7 mouse cellular contexts compared by ENCODE assay signal in the genomic region with DNA sequence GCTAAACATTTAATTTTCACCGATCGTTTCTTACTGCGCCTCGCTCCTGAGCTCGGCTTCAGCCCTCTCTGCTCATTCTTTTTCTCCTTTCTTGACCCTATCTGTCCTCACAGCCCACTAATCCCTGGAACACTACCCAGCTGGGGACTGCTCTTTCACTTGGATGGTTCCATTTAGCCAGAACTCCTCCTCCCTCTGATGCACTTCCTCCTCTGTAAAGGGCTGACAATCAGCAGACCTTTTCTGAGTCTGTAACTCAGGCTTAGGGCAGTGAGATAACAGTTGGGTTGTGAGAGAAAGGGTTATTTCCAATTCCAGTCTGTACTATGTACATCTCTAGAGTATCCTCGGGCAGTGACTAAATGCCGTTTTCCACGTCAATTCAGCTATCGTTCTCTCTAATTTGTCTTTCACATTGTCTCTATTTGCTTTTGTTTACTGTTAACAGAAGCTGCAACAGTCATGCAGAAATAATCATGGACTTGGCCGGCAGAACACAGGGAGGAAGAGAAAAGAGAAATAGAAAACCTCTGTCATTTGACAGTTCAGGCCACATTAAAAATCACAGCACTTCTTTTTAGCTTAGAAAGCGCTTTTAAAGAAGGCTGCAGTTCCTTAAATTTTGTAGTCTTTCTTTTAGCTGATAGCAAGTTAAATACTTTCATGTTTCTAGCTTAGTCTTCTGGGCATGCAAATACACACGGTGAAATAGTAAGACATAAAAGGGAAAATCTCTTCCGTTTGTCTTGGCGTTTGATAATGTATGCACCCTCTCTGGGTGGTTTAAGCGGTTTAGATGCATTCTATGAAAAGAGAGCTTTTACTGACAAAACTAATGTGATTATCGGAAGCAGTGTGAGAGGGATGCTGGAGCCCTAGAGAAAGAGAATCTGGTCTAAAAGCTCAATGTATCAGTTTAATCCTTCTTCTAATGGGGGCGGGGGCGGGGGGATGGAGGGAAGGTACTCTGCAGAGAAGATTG.
A peak's percentile ranks its signal among the peaks of the same experiment; 100 is the strongest.
DNase-seq lines count a peak whose midpoint lies in the region; ATAC-seq and TF ChIP-seq lines count a peak whose summit lies in the region.

No protein-coding gene starts in this region.

- peaks cover 16% of the 10 kb centered on the region; the same call in 1 of the 2 replicates for H3K27me3 ChIP-seq in forebrain, embryonic 12.5 days
- H3K27me3 ChIP-seq in hindbrain, embryonic 16.5 days (replicated peaks; ENCODE audit: control insufficient read depth, insufficient read depth, low read length) = no peaks in the 10 kb centered on the region
- no peaks in the 10 kb centered on the region for H3K27me3 ChIP-seq in stomach, embryonic 14.5 days (ENCODE audit: control insufficient read depth, insufficient read depth, low read length)

- H3K27ac ChIP-seq in bone marrow macrophage, adult 2 months (ENCODE audit: insufficient read depth, low read depth, low read length) = peak overlapping the region; percentile 88
- H3K27ac ChIP-seq in forebrain, embryonic 12.5 days = peak overlapping the region; percentile 47
- peak overlapping the region; percentile 69 for H3K27ac ChIP-seq in hindbrain, embryonic 16.5 days (ENCODE audit: low read depth, low read length)
- peak overlapping the region; percentile 36; the same call in 1 of the 2 replicates for H3K27ac ChIP-seq in stomach, embryonic 14.5 days (ENCODE audit: low read length)

- peak overlapping the region; percentile 45 for H3K4me2 ChIP-seq in forebrain, embryonic 12.5 days
- H3K4me2 ChIP-seq in hindbrain, embryonic 16.5 days (ENCODE audit: low read length) = peak overlapping the region; percentile 51
- no peak overlapping the region for H3K4me2 ChIP-seq in stomach, embryonic 14.5 days (replicated peaks; ENCODE audit: low read depth, low read length)

- no peak overlapping the region for H3K4me3 ChIP-seq in bone marrow macrophage, adult 2 months (ENCODE audit: insufficient read depth, low read length)
- H3K4me3 ChIP-seq in forebrain, embryonic 12.5 days (replicated peaks) = peak overlapping the region; percentile 3; the same call in 1 of the 2 replicates
- H3K4me3 ChIP-seq in hindbrain, embryonic 16.5 days (ENCODE audit: low read length) = peak overlapping the region; percentile 23
- H3K4me3 ChIP-seq in stomach, embryonic 14.5 days (ENCODE audit: low read depth, low read length) = no peak overlapping the region

- no peak for DNase-seq in kidney, postnatal 36 days

- ATAC-seq in cerebellum, adult (ENCODE audit: insufficient number of reproducible peaks, low FRiP score, low TSS enrichment) = peak; percentile 96
- peak; percentile 94 for ATAC-seq in forebrain, embryonic 12.5 days (ENCODE audit: low FRiP score)
- peak; percentile 97 for ATAC-seq in hindbrain, embryonic 16.5 days
- peak; percentile 69; the same call in 1 of the 2 replicates for ATAC-seq in stomach, embryonic 14.5 days (ENCODE audit: insufficient number of reproducible peaks, insufficient read depth, low FRiP score, low read depth)
- ATAC-seq in granulocyte monocyte progenitor cell, adult 5-6 weeks (replicated peaks; ENCODE audit: poor library complexity, severe bottlenecking) = no peak

- WGBS in forebrain, embryonic 12.5 days = 4% methylated on average over 18 of the region's 18 CpGs
- WGBS in hindbrain, embryonic 16.5 days = 17% methylated on average over 18 of the region's 18 CpGs
- WGBS in stomach, embryonic 14.5 days = 38% methylated on average over 18 of the region's 18 CpGs

- no peaks in the 10 kb centered on the region for H3K9me3 ChIP-seq in forebrain, embryonic 12.5 days
- H3K9me3 ChIP-seq in hindbrain, embryonic 16.5 days (ENCODE audit: control insufficient read depth, low read length) = no peaks in the 10 kb centered on the region
- no peaks in the 10 kb centered on the region for H3K9me3 ChIP-seq in stomach, embryonic 14.5 days (ENCODE audit: control insufficient read depth, low read depth, low read length)

- no peaks in the 10 kb centered on the region for H3K36me3 ChIP-seq in forebrain, embryonic 12.5 days (replicated peaks)
- no peaks in the 10 kb centered on the region for H3K36me3 ChIP-seq in hindbrain, embryonic 16.5 days (ENCODE audit: control insufficient read depth, insufficient read depth, low read length)
- H3K36me3 ChIP-seq in stomach, embryonic 14.5 days (ENCODE audit: control insufficient read depth, insufficient read depth, low read length) = no peaks in the 10 kb centered on the region

- peaks cover 18% of the 10 kb centered on the region for H3K4me1 ChIP-seq in bone marrow macrophage, adult 2 months (ENCODE audit: control insufficient read depth, insufficient read depth, low read length)
- H3K4me1 ChIP-seq in forebrain, embryonic 12.5 days = peaks cover 20% of the 10 kb centered on the region; the same call in 1 of the 2 replicates
- H3K4me1 ChIP-seq in hindbrain, embryonic 16.5 days (ENCODE audit: control insufficient read depth, insufficient read depth, low read depth, low read length) = peaks cover 5% of the 10 kb centered on the region
- H3K4me1 ChIP-seq in stomach, embryonic 14.5 days (ENCODE audit: control insufficient read depth, insufficient read depth, low read length) = no peaks in the 10 kb centered on the region

- no peak for TF ChIP-seq POLR2A in bone marrow macrophage, adult 2 months (IDR thresholded peaks at IDR 0.05; ENCODE audit: borderline replicate concordance, low read depth, low read length)

- peak overlapping the region; percentile 7; the same call in 1 of the 2 replicates for H3K9ac ChIP-seq in forebrain, embryonic 12.5 days
- H3K9ac ChIP-seq in hindbrain, embryonic 16.5 days (ENCODE audit: low read depth, low read length) = peak overlapping the region; percentile 44
- no peak overlapping the region for H3K9ac ChIP-seq in stomach, embryonic 14.5 days (replicated peaks; ENCODE audit: low read depth, low read length)

- no peak for TF ChIP-seq CTCF in bone marrow macrophage, adult 2 months (IDR thresholded peaks at IDR 0.05; ENCODE audit: low read depth, low read length)

Comparison
In these comparisons a context has a peak if more than half of its experiments do, and no peak if none do; other contexts are left out.
1. H3K27ac ChIP-seq: peak in every context shown above with its lines; median percentile 88 in bone marrow macrophage, adult 2 months; 69 in hindbrain, embryonic 16.5 days; 47 in forebrain, embryonic 12.5 days; 36 in stomach, embryonic 14.5 days.
2. H3K4me3 ChIP-seq: peak in forebrain, embryonic 12.5 days (single experiment) and hindbrain, embryonic 16.5 days (single experiment); none in bone marrow macrophage, adult 2 months (single experiment) and stomach, embryonic 14.5 days (single experiment).